Mouse (Mus musculus) liver, embryonic 14.5 days (tissue): Measurements from ENCODE around the gene Zranb3.

Source experiments
- CTCF ChIP-seq: IDR thresholded peaks from 2 replicates; pipeline ENCODE4 v1.5.1; 2016; ENCODE audit warnings: antibody characterized with exemption, low read depth, control low read depth
- EP300 ChIP-seq: IDR thresholded peaks from 2 replicates; pipeline ENCODE4 v1.6.1; 2016; ENCODE audit warnings: antibody characterized with exemption, low read depth

- no peak for TF ChIP-seq CTCF
- TF ChIP-seq EP300, result no peak
Measured at GRCm38 (mm10) chr1:127993892-127994291, 109.0 kb downstream of the Zranb3 start.
